8 mouse cellular contexts compared by ENCODE assay signal in the genomic region with DNA sequence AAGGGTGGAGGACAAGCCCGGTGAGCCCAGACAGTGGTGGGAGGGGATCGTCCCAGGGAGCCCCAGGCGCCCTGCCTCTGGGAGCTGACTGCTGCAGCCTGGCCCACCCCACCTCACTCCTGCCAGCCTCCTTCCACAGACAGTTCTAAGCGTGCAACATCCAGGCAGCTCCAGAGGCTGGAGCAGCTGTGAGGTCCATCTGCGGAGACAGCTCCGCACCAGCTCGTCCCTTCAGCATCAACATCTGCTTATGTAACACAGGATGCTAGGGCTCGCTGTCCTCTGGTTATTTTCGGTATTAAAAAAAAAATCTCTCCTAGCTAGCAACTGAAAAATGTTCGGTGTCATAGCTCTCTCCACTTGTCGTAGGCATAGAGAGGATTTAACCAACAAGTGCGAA. TPM values are rescaled to one million over a fixed set of nuclear protein-coding genes. Genes with fewer than 3 reads are reported as not detected.
DNase-seq lines count a peak whose midpoint lies in the region; ATAC-seq and TF ChIP-seq lines count a peak whose summit lies in the region.

No protein-coding gene starts in this region.

- H3K4me2 ChIP-seq in embryonic facial prominence, embryonic 11.5 days (ENCODE audit: low read depth, low read length), result peak overlapping the region; percentile 65
- H3K4me2 ChIP-seq in heart, embryonic 11.5 days, result peak overlapping the region; percentile 87
- peak overlapping the region; percentile 20 for H3K4me2 ChIP-seq in liver, embryonic 14.5 days (ENCODE audit: low read depth)
- H3K4me2 ChIP-seq in stomach, embryonic 14.5 days (replicated peaks; ENCODE audit: low read depth, low read length), result peak overlapping the region; percentile 70

- no peak for TF ChIP-seq EP300 in liver, embryonic 14.5 days (IDR thresholded peaks at IDR 0.05; ENCODE audit: low read depth)

- peak overlapping the region; percentile 6 for H3K4me3 ChIP-seq in megakaryocyte, embryonic 14.5 days (replicated peaks)
- H3K4me3 ChIP-seq in embryonic facial prominence, embryonic 11.5 days (ENCODE audit: low read depth, low read length), result peak overlapping the region; percentile 28
- H3K4me3 ChIP-seq in heart, embryonic 11.5 days (ENCODE audit: low read depth, low read length), result peak overlapping the region; percentile 52
- no peak overlapping the region for H3K4me3 ChIP-seq in liver, embryonic 14.5 days (ENCODE audit: insufficient read depth in 1 of 2, low read depth in 2 of 2, low read length in 2 of 2)
- peak overlapping the region; percentile 24 for H3K4me3 ChIP-seq in stomach, embryonic 14.5 days (ENCODE audit: low read depth, low read length)

- no peak overlapping the region for H3K27ac ChIP-seq in embryonic facial prominence, embryonic 11.5 days (replicated peaks; ENCODE audit: low read depth, low read length)
- H3K27ac ChIP-seq in heart, embryonic 11.5 days (ENCODE audit: low read depth, low read length), result no peak overlapping the region
- H3K27ac ChIP-seq in liver, embryonic 14.5 days, result no peak overlapping the region
- no peak overlapping the region for H3K27ac ChIP-seq in stomach, embryonic 14.5 days (ENCODE audit: low read length)

- H3K4me1 ChIP-seq in megakaryocyte, embryonic 14.5 days, result peaks cover 3% of the 10 kb centered on the region; the same call in 1 of the 2 replicates
- no peaks in the 10 kb centered on the region for H3K4me1 ChIP-seq in embryonic facial prominence, embryonic 11.5 days (ENCODE audit: control insufficient read depth, insufficient read depth, low read length)
- peaks cover 3% of the 10 kb centered on the region; the same call in 1 of the 2 replicates for H3K4me1 ChIP-seq in heart, embryonic 11.5 days (ENCODE audit: control insufficient read depth, insufficient read depth, low read length)
- H3K4me1 ChIP-seq in liver, embryonic 14.5 days (replicated peaks; ENCODE audit: control insufficient read depth in 2 of 2, insufficient read depth in 2 of 2, low read length in 1 of 2), result no peaks in the 10 kb centered on the region
- peaks cover 4% of the 10 kb centered on the region; the same call in 1 of the 2 replicates for H3K4me1 ChIP-seq in stomach, embryonic 14.5 days (ENCODE audit: control insufficient read depth, insufficient read depth, low read length)

- no peak for ATAC-seq in megakaryocyte, adult 5-6 weeks (ENCODE audit: poor library complexity, severe bottlenecking)
- ATAC-seq in embryonic facial prominence, embryonic 11.5 days (replicated peaks; ENCODE audit: insufficient number of reproducible peaks, low FRiP score, low TSS enrichment, low read depth), result peak; percentile 86
- ATAC-seq in heart, embryonic 11.5 days (replicated peaks; ENCODE audit: insufficient number of reproducible peaks, low FRiP score, low TSS enrichment), result no peak
- no peak for ATAC-seq in liver, embryonic 14.5 days (ENCODE audit: insufficient read depth)
- no peak for ATAC-seq in stomach, embryonic 14.5 days (ENCODE audit: insufficient number of reproducible peaks, insufficient read depth, low FRiP score, low read depth)

- H3K9ac ChIP-seq in embryonic facial prominence, embryonic 11.5 days (replicated peaks; ENCODE audit: low read length), result no peak overlapping the region; the same call in 1 of the 2 replicates
- peak overlapping the region; percentile 46; the same call in 1 of the 2 replicates for H3K9ac ChIP-seq in heart, embryonic 11.5 days (ENCODE audit: low read depth, low read length)
- no peak overlapping the region for H3K9ac ChIP-seq in liver, embryonic 14.5 days (replicated peaks)
- 0 out of 2 replicates have a peak overlapping the region, but pooled peaks have one; percentile 14 for H3K9ac ChIP-seq in stomach, embryonic 14.5 days (replicated peaks; ENCODE audit: low read depth, low read length)

- no peak for TF ChIP-seq CTCF in liver, embryonic 14.5 days (IDR thresholded peaks at IDR 0.05; ENCODE audit: low read depth)

- peaks cover 19% of the 10 kb centered on the region for H3K27me3 ChIP-seq in megakaryocyte, embryonic 14.5 days (replicated peaks)
- H3K27me3 ChIP-seq in embryonic facial prominence, embryonic 11.5 days (ENCODE audit: control insufficient read depth, insufficient read depth, low read length), result no peaks in the 10 kb centered on the region
- H3K27me3 ChIP-seq in heart, embryonic 11.5 days (ENCODE audit: control insufficient read depth, insufficient read depth, low read length), result no peaks in the 10 kb centered on the region
- no peaks in the 10 kb centered on the region for H3K27me3 ChIP-seq in liver, embryonic 14.5 days (ENCODE audit: control insufficient read depth, insufficient read depth, low read length)
- H3K27me3 ChIP-seq in stomach, embryonic 14.5 days (ENCODE audit: control insufficient read depth, insufficient read depth, low read length), result 0 out of 2 replicates have a peak, but pooled peaks cover 2% of the 10 kb centered on the region

- no peaks in the 10 kb centered on the region for H3K9me3 ChIP-seq in megakaryocyte, embryonic 14.5 days
- no peaks in the 10 kb centered on the region for H3K9me3 ChIP-seq in embryonic facial prominence, embryonic 11.5 days (replicated peaks; ENCODE audit: control insufficient read depth, low read length)
- no peaks in the 10 kb centered on the region for H3K9me3 ChIP-seq in heart, embryonic 11.5 days (replicated peaks; ENCODE audit: control insufficient read depth, low read length)
- no peaks in the 10 kb centered on the region for H3K9me3 ChIP-seq in liver, embryonic 14.5 days (ENCODE audit: control insufficient read depth, low read length)
- H3K9me3 ChIP-seq in stomach, embryonic 14.5 days (ENCODE audit: control insufficient read depth, low read depth, low read length), result no peaks in the 10 kb centered on the region

- DNase-seq in embryonic facial prominence, embryonic 11.5 days (ENCODE audit: low spot score), result peak; percentile 29
- peak; percentile 19 to 27 for DNase-seq in kidney, postnatal 36 days
- no peak for DNase-seq in liver, embryonic 14.5 days (ENCODE audit: low read depth in 3 of 3, low spot score in 3 of 3)
- DNase-seq in thymus, adult 18-20 months, result no peak

- 23% methylated on average over 12 of the region's 12 CpGs for WGBS in embryonic facial prominence, embryonic 11.5 days
- WGBS in heart, embryonic 11.5 days (ENCODE audit: insufficient replicate concordance), result 22% methylated on average over 12 of the region's 12 CpGs
- 25% methylated on average over 12 of the region's 12 CpGs for WGBS in liver, embryonic 14.5 days (ENCODE audit: insufficient replicate concordance)
- 16% methylated on average over 12 of the region's 12 CpGs for WGBS in stomach, embryonic 14.5 days

- H3K36me3 ChIP-seq in megakaryocyte, embryonic 14.5 days (replicated peaks; ENCODE audit: low read length), result no peaks in the 10 kb centered on the region
- no peaks in the 10 kb centered on the region for H3K36me3 ChIP-seq in embryonic facial prominence, embryonic 11.5 days (replicated peaks; ENCODE audit: control insufficient read depth, insufficient read depth, low read depth, low read length)
- no peaks in the 10 kb centered on the region for H3K36me3 ChIP-seq in heart, embryonic 11.5 days (ENCODE audit: control insufficient read depth, insufficient read depth, low read length)
- no peaks in the 10 kb centered on the region for H3K36me3 ChIP-seq in liver, embryonic 14.5 days (replicated peaks; ENCODE audit: control insufficient read depth, insufficient read depth, low read depth)
- H3K36me3 ChIP-seq in stomach, embryonic 14.5 days (ENCODE audit: control insufficient read depth, insufficient read depth, low read length), result no peaks in the 10 kb centered on the region

RNA-seq across cellular contexts. Expression of a gene that starts 0.7 kb away (rescaled TPM):
- polyA plus RNA-seq in megakaryocyte, embryonic 14.5 days (2012; ENCODE audit: insufficient read depth, low replicate concordance), result not detected in 2 replicates
- total RNA-seq in megakaryocyte, adult 5-6 weeks (2015), result not detected in 2 replicates
- total RNA-seq in megakaryocyte, adult 5-6 weeks (2017), result not detected in 2 replicates
- 2.5 and 3.4 TPM in 2 replicates for polyA plus RNA-seq in embryonic facial prominence, embryonic 11.5 days (2014; fragmentation: Nextera tagmentation; extraction: Ambion mirVana)
- 1.7 and 1.8 TPM in 2 replicates for polyA plus RNA-seq in heart, embryonic 11.5 days (2014; fragmentation: Nextera tagmentation; extraction: Ambion mirVana)
- polyA plus RNA-seq in liver, embryonic 14.5 days (2012; rRNA removed), result 0.03 and 0.07 TPM in 2 replicates
- polyA plus RNA-seq in liver, embryonic 14.5 days (2014; fragmentation: Nextera tagmentation; extraction: Ambion mirVana), result 0.01 and 0.06 TPM in 2 replicates
- 12.2 and 14.9 TPM in 2 replicates for polyA plus RNA-seq in stomach, embryonic 14.5 days (2014; fragmentation: Nextera tagmentation; extraction: Ambion mirVana)

Comparison
In these comparisons a context has a peak if more than half of its experiments do, and no peak if none do; other contexts are left out.
1. H3K4me3 ChIP-seq: peak in megakaryocyte, embryonic 14.5 days (single experiment), embryonic facial prominence, embryonic 11.5 days (single experiment), heart, embryonic 11.5 days (single experiment) and stomach, embryonic 14.5 days (single experiment); none in liver, embryonic 14.5 days (0 of 2).
2. DNase-seq: peak in embryonic facial prominence, embryonic 11.5 days (single experiment) and kidney, postnatal 36 days (2 of 2); none in liver, embryonic 14.5 days (0 of 3) and thymus, adult 18-20 months (0 of 2).
3. H3K4me2 ChIP-seq: peak in every context shown above with its lines; median percentile 87 in heart, embryonic 11.5 days; 70 in stomach, embryonic 14.5 days; 65 in embryonic facial prominence, embryonic 11.5 days; 20 in liver, embryonic 14.5 days.
4. H3K9ac ChIP-seq: peak in heart, embryonic 11.5 days (single experiment) and stomach, embryonic 14.5 days (single experiment); none in embryonic facial prominence, embryonic 11.5 days (single experiment) and liver, embryonic 14.5 days (single experiment).